Mouse (Mus musculus): ENCODE data around the gene Lrrc58. TPM values are rescaled to one million over a fixed set of nuclear protein-coding genes. Genes with fewer than 3 reads are reported as not detected.

The Lrrc58 gene
- 45.2 and 46.0 TPM in 2 replicates for polyA plus RNA-seq (2015; fragmentation: Nextera tagmentation; extraction: Ambion mirVana)

DNA sequence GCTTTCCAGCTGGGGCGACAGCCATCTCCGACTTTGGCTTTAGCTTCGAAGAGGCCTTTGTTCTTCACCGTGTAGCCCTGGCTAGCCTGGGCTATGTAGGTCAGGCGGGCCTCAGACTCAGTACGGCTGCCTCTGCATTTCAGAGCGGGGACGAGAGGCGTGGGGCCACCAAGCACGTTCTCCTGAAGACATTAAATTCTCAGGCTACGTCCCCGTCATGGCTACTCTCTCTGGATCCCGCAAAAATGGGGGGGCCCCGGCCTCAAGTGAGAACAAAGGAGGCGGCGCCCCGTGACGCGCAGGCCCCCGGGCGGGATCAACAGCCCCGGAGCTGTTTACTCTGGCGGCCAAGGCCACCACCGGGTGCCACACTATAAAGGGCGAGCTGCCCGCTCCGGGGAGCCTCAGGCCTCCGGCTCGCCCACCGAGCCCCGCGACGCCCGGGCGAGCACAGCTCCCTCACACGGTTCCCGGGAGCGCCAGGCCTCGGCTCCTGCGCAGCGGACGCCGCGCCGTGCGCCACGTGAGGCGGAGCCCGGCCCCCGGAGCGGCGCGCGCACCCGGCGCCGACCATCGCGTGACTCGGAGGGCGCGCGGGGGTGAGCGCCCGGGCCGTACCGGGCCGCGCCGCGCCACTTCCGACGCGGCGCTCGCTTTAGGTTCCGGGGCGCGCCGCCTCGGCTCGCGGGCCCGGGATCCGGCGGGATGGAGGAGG is at the start of gene Lrrc58:
Gene Lrrc58 (plus strand): TSS at position 599 of the 715 bp plus-strand sequence.

DNA sequence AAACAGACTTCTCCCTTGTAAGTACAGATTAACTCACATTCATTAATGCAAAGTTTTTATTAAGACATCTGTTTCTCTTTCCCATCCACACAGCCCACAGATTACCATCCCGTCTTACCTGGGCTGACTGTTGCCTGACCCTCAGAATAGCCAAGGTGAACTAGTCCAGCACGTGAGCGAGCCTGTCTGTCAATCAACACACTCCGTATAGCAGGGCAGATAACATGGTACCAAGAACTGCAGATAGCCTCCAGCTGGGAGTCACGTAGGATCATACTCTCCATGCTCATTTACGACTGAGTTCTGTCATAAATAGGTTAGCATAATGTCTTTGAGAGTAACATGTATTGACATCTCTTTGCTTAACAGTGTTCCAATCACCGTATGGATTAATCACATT is 7.2 kb upstream of the Lrrc58 start, which contains the start of gene Gm36028:
Gene Gm36028 (minus strand): TSS at position 118 of the 400 bp plus-strand sequence.

DNA sequence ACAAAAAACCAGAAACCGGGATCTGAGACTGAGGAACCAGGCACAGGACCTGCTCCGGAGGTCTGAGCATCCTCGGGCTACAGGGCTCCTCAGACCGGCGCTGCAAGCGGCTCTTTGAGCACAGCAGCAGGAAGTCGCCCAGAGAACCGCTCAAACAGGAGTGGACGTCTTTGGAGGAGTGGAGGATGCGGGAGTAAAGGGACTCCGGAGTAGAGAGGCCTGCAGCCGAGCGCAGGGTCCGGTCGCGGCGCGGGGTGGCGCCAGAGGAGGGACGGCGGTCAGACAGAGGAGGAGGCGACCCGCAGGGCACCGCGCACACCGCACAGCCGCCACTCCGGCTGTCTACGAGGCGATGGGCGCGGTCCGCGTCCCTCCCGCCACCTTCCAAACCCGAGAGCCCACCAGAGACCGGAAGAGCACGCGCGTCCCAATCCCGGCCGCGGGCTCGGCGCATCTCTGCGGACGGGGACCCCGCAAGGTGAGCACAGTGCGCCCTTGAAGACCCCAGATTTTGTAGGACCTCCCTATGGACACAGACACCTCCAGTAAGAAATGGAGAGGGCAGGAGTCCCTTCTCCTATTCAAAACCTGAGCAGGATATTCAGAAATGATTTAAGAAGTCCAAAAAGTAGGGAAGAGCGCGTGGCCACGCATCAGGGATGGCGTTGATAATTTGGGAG is 48.1 kb downstream of the Lrrc58 start, which contains the start of gene Gpr156:
Gene Gpr156 (plus strand): TSS at position 359 of the 680 bp plus-strand sequence.

Other genes with a start within 250 kb of the Lrrc58 start
- 85.2 and 113 TPM in 2 replicates for gene Ndufb4, start 213.9 kb upstream of the Lrrc58 start, polyA plus RNA-seq (2015; fragmentation: Nextera tagmentation; extraction: Ambion mirVana)
- gene Fstl1, start 91.5 kb upstream of the Lrrc58 start, polyA plus RNA-seq (2015; fragmentation: Nextera tagmentation; extraction: Ambion mirVana) = 98.8 and 126 TPM in 2 replicates
- 0.32 TPM in 1 of 2 replicates, not detected in the other for gene Gm36028, start 7.2 kb upstream of the Lrrc58 start, polyA plus RNA-seq (2015; fragmentation: Nextera tagmentation; extraction: Ambion mirVana)
- gene Gpr156, start 48.1 kb downstream of the Lrrc58 start, polyA plus RNA-seq (2015; fragmentation: Nextera tagmentation; extraction: Ambion mirVana) = 2.4 and 2.6 TPM in 2 replicates
- 142 and 146 TPM in 2 replicates for gene Gsk3b, start 220.6 kb downstream of the Lrrc58 start, polyA plus RNA-seq (2015; fragmentation: Nextera tagmentation; extraction: Ambion mirVana)

Measured in neural tube, postnatal 0 days (tissue).